Mouse (Mus musculus) mouse embryonic stem cell (cell line): Measurements from ENCODE around the gene Lyrm9.

Experiments
- in situ Hi-C, 2 experiments: fragments of 300-500 bp; cut with MboI; formaldehyde crosslinking; loops; 1 replicate in 1 of 2; 3 replicates in 1 of 2; pipeline ENCODE4 v1.14.3; 2019 to 2020; ENCODE audit warnings: low sequenced_read_pairs in 2 of 2, low pct_unique_long_range_greater_than_20kb in 1 of 2, mixed read lengths in 1 of 2; ENCODE audit not compliant: unreplicated experiment in 1 of 2

Gene Lyrm9

GRCm38 (mm10) chr11:78886693-78887092 lies 60.3 kb downstream of the Lyrm9 start:
- in situ Hi-C loops = no loop called here

GRCm38 (mm10) chr11:78887102-78887971 lies 61.0 kb downstream of the Lyrm9 start:
- in situ Hi-C loops = no loop called here

GRCm38 (mm10) chr11:78889156-78889555 lies 62.8 kb downstream of the Lyrm9 start:
- in situ Hi-C loops = no loop called here
